Mouse (Mus musculus): ENCODE results near the gene Adgrl3.

Gene Adgrl3

GRCm38 (mm10) chr5:81661611-81662390, 641.9 kb downstream of the Adgrl3 start:
- no peak for DNase-seq (ENCODE audit: low read depth, low spot score)

- DNase-seq (ENCODE audit: low read depth, low spot score), result no peak
These were observed 651.1 kb downstream of the Adgrl3 start for GRCm38 (mm10) chr5:81671025-81671424.

- no peak for DNase-seq (ENCODE audit: low read depth, low spot score)
These were observed 654.5 kb downstream of the Adgrl3 start for GRCm38 (mm10) chr5:81674275-81674974.

- no peak for DNase-seq (ENCODE audit: low read depth, low spot score)
These were observed 655.0 kb downstream of the Adgrl3 start for GRCm38 (mm10) chr5:81674975-81675371.

- no peak for DNase-seq (ENCODE audit: low read depth, low spot score)
These were observed 657.0 kb downstream of the Adgrl3 start for GRCm38 (mm10) chr5:81676896-81677295.

GRCm38 (mm10) chr5:81686206-81686605, 666.3 kb downstream of the Adgrl3 start:
- no peak for DNase-seq (ENCODE audit: low read depth, low spot score)

GRCm38 (mm10) chr5:81686845-81687244, 666.9 kb downstream of the Adgrl3 start:
- DNase-seq (ENCODE audit: low read depth, low spot score), result no peak

- DNase-seq (ENCODE audit: low read depth, low spot score), result no peak
These were observed 709.7 kb downstream of the Adgrl3 start for GRCm38 (mm10) chr5:81729620-81730019.

GRCm38 (mm10) chr5:81736008-81736407, 716.1 kb downstream of the Adgrl3 start:
- DNase-seq (ENCODE audit: low read depth, low spot score), result peak; percentile 22

- no peak for DNase-seq (ENCODE audit: low read depth, low spot score)
These were observed 718.5 kb downstream of the Adgrl3 start for GRCm38 (mm10) chr5:81738286-81739032.

GRCm38 (mm10) chr5:81752426-81752825, 732.5 kb downstream of the Adgrl3 start:
- DNase-seq (ENCODE audit: low read depth, low spot score), result no peak

GRCm38 (mm10) chr5:81755711-81756110, 735.8 kb downstream of the Adgrl3 start:
- DNase-seq (ENCODE audit: low read depth, low spot score), result no peak

GRCm38 (mm10) chr5:81757093-81757725, 737.3 kb downstream of the Adgrl3 start:
- no peak for DNase-seq (ENCODE audit: low read depth, low spot score)

GRCm38 (mm10) chr5:81776234-81776633, 756.3 kb downstream of the Adgrl3 start:
- DNase-seq (ENCODE audit: low read depth, low spot score), result no peak

GRCm38 (mm10) chr5:81776746-81777145, 756.8 kb downstream of the Adgrl3 start:
- no peak for DNase-seq (ENCODE audit: low read depth, low spot score)

GRCm38 (mm10) chr5:81784770-81785169, 764.8 kb downstream of the Adgrl3 start:
- no peak for DNase-seq (ENCODE audit: low read depth, low spot score)

GRCm38 (mm10) chr5:81790710-81791109, 770.8 kb downstream of the Adgrl3 start:
- no peak for DNase-seq (ENCODE audit: low read depth, low spot score)

GRCm38 (mm10) chr5:81794125-81794524, 774.2 kb downstream of the Adgrl3 start:
- no peak for DNase-seq (ENCODE audit: low read depth, low spot score)

GRCm38 (mm10) chr5:81794601-81795000, 774.7 kb downstream of the Adgrl3 start:
- DNase-seq (ENCODE audit: low read depth, low spot score), result no peak

- DNase-seq (ENCODE audit: low read depth, low spot score), result no peak
These were observed 776.2 kb downstream of the Adgrl3 start for GRCm38 (mm10) chr5:81796128-81796527.

- no peak for DNase-seq (ENCODE audit: low read depth, low spot score)
These were observed 791.0 kb downstream of the Adgrl3 start for GRCm38 (mm10) chr5:81810966-81811365.

- no peak for DNase-seq (ENCODE audit: low read depth, low spot score)
These were observed 812.1 kb downstream of the Adgrl3 start for GRCm38 (mm10) chr5:81832076-81832475.

All from telencephalon, adult 2 months (tissue).